Mouse (Mus musculus): Measurements from ENCODE around the gene Slc5a5.

DNA sequence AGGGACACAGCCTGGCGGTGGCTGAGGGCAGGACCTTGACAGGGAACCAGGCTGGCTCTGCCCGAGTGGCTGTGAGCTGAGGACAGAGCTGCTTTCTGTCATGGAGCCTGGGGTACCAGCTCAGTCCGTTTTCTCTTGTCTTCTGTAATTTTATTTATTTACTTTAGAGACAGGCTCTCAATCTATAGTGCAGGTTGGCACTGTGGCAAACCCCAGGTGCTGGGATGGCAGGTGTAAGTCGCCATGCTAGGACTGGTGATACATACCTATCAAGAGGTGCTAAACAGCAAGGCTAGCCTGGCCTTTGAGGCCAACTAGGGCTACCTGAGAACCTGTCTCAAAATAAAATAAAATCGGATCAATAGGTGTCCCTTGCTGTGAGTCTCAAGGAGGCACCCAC, 36.5 kb downstream of the Slc5a5 start:
- TF ChIP-seq CTCF (IDR thresholded peaks at IDR 0.05; ENCODE audit: borderline replicate concordance, insufficient read depth, low read depth, low read length) (no peak), POLR2A (IDR thresholded peaks at IDR 0.05; ENCODE audit: borderline replicate concordance, insufficient read depth, low read length) (no peak)
